Mouse (Mus musculus): ENCODE results near the gene Olfr1361. TPM values are rescaled to one million over a fixed set of nuclear protein-coding genes. Genes with fewer than 3 reads are reported as not detected.

Gene Olfr1361
- polyA plus RNA-seq (2016; fragmentation: Nextera tagmentation; extraction: Ambion mirVana) = not detected in 2 replicates

GRCm38 (mm10) chr13:21663286-21663685 lies at the start of gene Olfr1361:
Gene Olfr1361 (minus strand): TSS chr13:21663386.
- Histone ChIP-seq H3K4me1 (no peaks in the 10 kb centered on the region), H3K4me3 (no peak within 1 kb of the TSS), H3K27me3 (ENCODE audit: low read depth, poor library complexity, severe bottlenecking) (no peaks in the 10 kb centered on the region), H3K9me3 (replicated peaks) (no peaks in the 10 kb centered on the region), H3K36me3 (no peaks in the 10 kb centered on the region), H3K27ac (replicated peaks) (no peak within 1 kb of the TSS)
- DNase-seq (ENCODE audit: low spot score) = no peak
- 81% methylated on average over 2 of the region's 2 CpGs for WGBS

GRCm38 (mm10) chr13:21711698-21712097 lies 48.5 kb upstream of the Olfr1361 start:
- Histone ChIP-seq H3K27me3 (ENCODE audit: low read depth, poor library complexity, severe bottlenecking) (no peaks in the 10 kb centered on the region), H3K4me1 (peaks cover 12% of the 10 kb centered on the region), H3K36me3 (no peaks in the 10 kb centered on the region), H3K9me3 (replicated peaks) (no peaks in the 10 kb centered on the region), H3K4me3 (peak overlapping the region; percentile 68), H3K27ac (replicated peaks) (no peak overlapping the region)
- WGBS = 31% methylated on average over 4 of the region's 4 CpGs
- no peak for DNase-seq (ENCODE audit: low spot score)

GRCm38 (mm10) chr13:21710821-21711525 lies 47.8 kb upstream of the Olfr1361 start:
- WGBS = 2% methylated on average over 22 of the region's 22 CpGs
- H3K27ac ChIP-seq (replicated peaks) = peak overlapping the region; percentile 79

GRCm38 (mm10) chr13:21710031-21710711 lies 47.0 kb upstream of the Olfr1361 start:
- Histone ChIP-seq H3K4me3 (peak overlapping the region; percentile 68), H3K36me3 (no peaks in the 10 kb centered on the region), H3K4me1 (peaks cover 8% of the 10 kb centered on the region), H3K27me3 (ENCODE audit: low read depth, poor library complexity, severe bottlenecking) (no peaks in the 10 kb centered on the region), H3K27ac (replicated peaks) (peak overlapping the region; percentile 87), H3K9me3 (replicated peaks) (no peaks in the 10 kb centered on the region)
- peak; percentile 87 for DNase-seq (ENCODE audit: low spot score)
- WGBS = under 1% methylated on average over 32 of the region's 32 CpGs

More at GRCm38 (mm10) chr13:21710821-21711525, 47.8 kb upstream of the Olfr1361 start:
- Histone ChIP-seq H3K9me3 (replicated peaks) (no peaks in the 10 kb centered on the region), H3K27me3 (ENCODE audit: low read depth, poor library complexity, severe bottlenecking) (no peaks in the 10 kb centered on the region), H3K36me3 (no peaks in the 10 kb centered on the region), H3K4me1 (peaks cover 12% of the 10 kb centered on the region), H3K4me3 (peak overlapping the region; percentile 68)
- peak; percentile 71 for DNase-seq (ENCODE audit: low spot score)

- no peak overlapping the region for H3K27ac ChIP-seq (replicated peaks)
- no peaks in the 10 kb centered on the region for H3K9me3 ChIP-seq (replicated peaks)
- H3K4me1 ChIP-seq = 0 out of 2 replicates have a peak, but pooled peaks cover 2% of the 10 kb centered on the region
- H3K4me3 ChIP-seq = no peak overlapping the region
- H3K27me3 ChIP-seq (ENCODE audit: low read depth, poor library complexity, severe bottlenecking) = no peaks in the 10 kb centered on the region
- H3K36me3 ChIP-seq = no peaks in the 10 kb centered on the region
- WGBS = 76% methylated on average over 4 of the region's 4 CpGs
- no peak for DNase-seq (ENCODE audit: low spot score)
These were observed 43.5 kb upstream of the Olfr1361 start for GRCm38 (mm10) chr13:21706669-21707068.

GRCm38 (mm10) chr13:21697811-21698210 lies 34.6 kb upstream of the Olfr1361 start, which contains the start of gene Olfr1359:
Gene Olfr1359 (plus strand): TSS chr13:21698111.
- Histone ChIP-seq H3K4me3 (no peak within 1 kb of the TSS), H3K9me3 (replicated peaks) (no peaks in the 10 kb centered on the region), H3K27me3 (ENCODE audit: low read depth, poor library complexity, severe bottlenecking) (no peaks in the 10 kb centered on the region), H3K4me1 (no peaks in the 10 kb centered on the region), H3K36me3 (no peaks in the 10 kb centered on the region), H3K27ac (replicated peaks) (no peak within 1 kb of the TSS)
- no peak for DNase-seq (ENCODE audit: low spot score)

GRCm38 (mm10) chr13:21677305-21677704 lies 14.1 kb upstream of the Olfr1361 start, which contains the start of gene Olfr1360:
Gene Olfr1360 (minus strand): TSS chr13:21677405.
- H3K27me3 ChIP-seq (ENCODE audit: low read depth, poor library complexity, severe bottlenecking) = no peaks in the 10 kb centered on the region
- H3K9me3 ChIP-seq (replicated peaks) = no peaks in the 10 kb centered on the region
- no peak within 1 kb of the TSS for H3K27ac ChIP-seq (replicated peaks)
- no peak for DNase-seq (ENCODE audit: low spot score)
- no peaks in the 10 kb centered on the region for H3K4me1 ChIP-seq
- H3K36me3 ChIP-seq = no peaks in the 10 kb centered on the region
- H3K4me3 ChIP-seq = no peak within 1 kb of the TSS
- 87% methylated on average over 2 of the region's 2 CpGs for WGBS

- Histone ChIP-seq H3K36me3 (no peaks in the 10 kb centered on the region), H3K4me1 (no peaks in the 10 kb centered on the region), H3K27me3 (ENCODE audit: low read depth, poor library complexity, severe bottlenecking) (no peaks in the 10 kb centered on the region), H3K9me3 (replicated peaks) (no peaks in the 10 kb centered on the region), H3K4me3 (no peak within 1 kb of the TSS), H3K27ac (replicated peaks) (no peak within 1 kb of the TSS)
- WGBS = 81% methylated on average over 2 of the region's 2 CpGs
- DNase-seq (ENCODE audit: low spot score) = no peak
These were observed 20.8 kb downstream of the Olfr1361 start, which contains the start of gene Olfr11 for GRCm38 (mm10) chr13:21642418-21642817. Gene Olfr11 (minus strand): TSS chr13:21642518.

- H3K9me3 ChIP-seq (replicated peaks) = no peaks in the 10 kb centered on the region
These were observed 49.3 kb downstream of the Olfr1361 start, which contains the start of gene Olfr1362 for GRCm38 (mm10) chr13:21613922-21614321. Gene Olfr1362 (minus strand): TSS chr13:21614022.

More at GRCm38 (mm10) chr13:21613922-21614321, 49.3 kb downstream of the Olfr1361 start, which contains the start of gene Olfr1362:
- H3K27me3 ChIP-seq (ENCODE audit: low read depth, poor library complexity, severe bottlenecking) = no peaks in the 10 kb centered on the region
- no peak within 1 kb of the TSS for H3K4me3 ChIP-seq
- H3K4me1 ChIP-seq = no peaks in the 10 kb centered on the region
- no peak within 1 kb of the TSS for H3K27ac ChIP-seq (replicated peaks)
- DNase-seq (ENCODE audit: low spot score) = no peak
- no peaks in the 10 kb centered on the region for H3K36me3 ChIP-seq

Other genes starting within 250 kb of the Olfr1361 start
- 5.1 TPM in 2 replicates for gene Pgbd1, start 222.3 kb downstream of the Olfr1361 start, polyA plus RNA-seq (2016; fragmentation: Nextera tagmentation; extraction: Ambion mirVana)
- gene Zscan26, start 209.7 kb downstream of the Olfr1361 start, polyA plus RNA-seq (2016; fragmentation: Nextera tagmentation; extraction: Ambion mirVana) = 24.2 and 25.6 TPM in 2 replicates
- gene Nkapl, start 194.9 kb downstream of the Olfr1361 start, polyA plus RNA-seq (2016; fragmentation: Nextera tagmentation; extraction: Ambion mirVana) = 1.7 and 2.3 TPM in 2 replicates
- gene Zkscan4, start 184.5 kb downstream of the Olfr1361 start, polyA plus RNA-seq (2016; fragmentation: Nextera tagmentation; extraction: Ambion mirVana) = 5.0 and 5.3 TPM in 2 replicates
- gene Gm10065, start 183.9 kb downstream of the Olfr1361 start, polyA plus RNA-seq (2016; fragmentation: Nextera tagmentation; extraction: Ambion mirVana) = not detected in 2 replicates
- gene AK157302, start 168.2 kb downstream of the Olfr1361 start, polyA plus RNA-seq (2016; fragmentation: Nextera tagmentation; extraction: Ambion mirVana) = 0.42 and 0.56 TPM in 2 replicates
- 4.6 and 5.1 TPM in 2 replicates for gene Gm11273, start 162.0 kb downstream of the Olfr1361 start, polyA plus RNA-seq (2016; fragmentation: Nextera tagmentation; extraction: Ambion mirVana)
- 5.3 and 7.1 TPM in 2 replicates for gene Zkscan8, start 132.3 kb downstream of the Olfr1361 start, polyA plus RNA-seq (2016; fragmentation: Nextera tagmentation; extraction: Ambion mirVana)
- 0.11 and 0.15 TPM in 2 replicates for gene Olfr1366, start 120.6 kb downstream of the Olfr1361 start, polyA plus RNA-seq (2016; fragmentation: Nextera tagmentation; extraction: Ambion mirVana)
- gene Olfr1535, start 103.5 kb downstream of the Olfr1361 start, polyA plus RNA-seq (2016; fragmentation: Nextera tagmentation; extraction: Ambion mirVana) = not detected in 2 replicates
- not detected in 2 replicates for gene Olfr1364, start 81.6 kb downstream of the Olfr1361 start, polyA plus RNA-seq (2016; fragmentation: Nextera tagmentation; extraction: Ambion mirVana)
- not detected in 2 replicates for gene Olfr1362, start 49.4 kb downstream of the Olfr1361 start, polyA plus RNA-seq (2016; fragmentation: Nextera tagmentation; extraction: Ambion mirVana)
- not detected in 2 replicates for gene Olfr11, start 20.9 kb downstream of the Olfr1361 start, polyA plus RNA-seq (2016; fragmentation: Nextera tagmentation; extraction: Ambion mirVana)
- gene Olfr1360, start 14.0 kb upstream of the Olfr1361 start, polyA plus RNA-seq (2016; fragmentation: Nextera tagmentation; extraction: Ambion mirVana) = not detected in 2 replicates
- not detected in 2 replicates for gene Olfr1359, start 34.7 kb upstream of the Olfr1361 start, polyA plus RNA-seq (2016; fragmentation: Nextera tagmentation; extraction: Ambion mirVana)
- 1.4 and 3.4 TPM in 2 replicates for gene Hist1h2bl, start 52.8 kb upstream of the Olfr1361 start, polyA plus RNA-seq (2016; fragmentation: Nextera tagmentation; extraction: Ambion mirVana)
- gene Hist1h2ai, start 53.0 kb upstream of the Olfr1361 start, polyA plus RNA-seq (2016; fragmentation: Nextera tagmentation; extraction: Ambion mirVana) = 12.2 and 21.8 TPM in 2 replicates
- gene Hist1h3h, start 54.3 kb upstream of the Olfr1361 start, polyA plus RNA-seq (2016; fragmentation: Nextera tagmentation; extraction: Ambion mirVana) = 8.9 and 11.3 TPM in 2 replicates
- gene Hist1h2bm, start 58.7 kb upstream of the Olfr1361 start, polyA plus RNA-seq (2016; fragmentation: Nextera tagmentation; extraction: Ambion mirVana) = 5.2 and 7.5 TPM in 2 replicates
- 1.0 and 1.2 TPM in 2 replicates for gene Hist1h4j, start 71.7 kb upstream of the Olfr1361 start, polyA plus RNA-seq (2016; fragmentation: Nextera tagmentation; extraction: Ambion mirVana)
- gene Hist1h4k, start 87.1 kb upstream of the Olfr1361 start, polyA plus RNA-seq (2016; fragmentation: Nextera tagmentation; extraction: Ambion mirVana) = 1.7 and 6.4 TPM in 2 replicates
- gene Hist1h2ak, start 90.4 kb upstream of the Olfr1361 start, polyA plus RNA-seq (2016; fragmentation: Nextera tagmentation; extraction: Ambion mirVana) = 16.8 and 19.9 TPM in 2 replicates
- 0.55 and 2.6 TPM in 2 replicates for gene Hist1h2bn, start 90.7 kb upstream of the Olfr1361 start, polyA plus RNA-seq (2016; fragmentation: Nextera tagmentation; extraction: Ambion mirVana)
- gene Hist1h1b, start 117.2 kb upstream of the Olfr1361 start, polyA plus RNA-seq (2016; fragmentation: Nextera tagmentation; extraction: Ambion mirVana) = 31.5 and 37.7 TPM in 2 replicates
- 114 and 126 TPM in 2 replicates for gene Hist1h3i, start 120.0 kb upstream of the Olfr1361 start, polyA plus RNA-seq (2016; fragmentation: Nextera tagmentation; extraction: Ambion mirVana)
- gene Hist1h2an, start 123.8 kb upstream of the Olfr1361 start, polyA plus RNA-seq (2016; fragmentation: Nextera tagmentation; extraction: Ambion mirVana) = 11.7 and 15.4 TPM in 2 replicates
- gene Hist1h2bp, start 124.1 kb upstream of the Olfr1361 start, polyA plus RNA-seq (2016; fragmentation: Nextera tagmentation; extraction: Ambion mirVana) = 3.9 and 4.2 TPM in 2 replicates
- gene Hist1h2bq, start 146.8 kb upstream of the Olfr1361 start, polyA plus RNA-seq (2016; fragmentation: Nextera tagmentation; extraction: Ambion mirVana) = 15.4 and 17.4 TPM in 2 replicates
- 1.6 TPM in 1 of 2 replicates, not detected in the other for gene Hist1h2ao, start 147.1 kb upstream of the Olfr1361 start, polyA plus RNA-seq (2016; fragmentation: Nextera tagmentation; extraction: Ambion mirVana)
- gene Hist1h4m, start 148.4 kb upstream of the Olfr1361 start, polyA plus RNA-seq (2016; fragmentation: Nextera tagmentation; extraction: Ambion mirVana) = not detected in 2 replicates
- 7.7 and 10.8 TPM in 2 replicates for gene Hist1h4n, start 168.8 kb upstream of the Olfr1361 start, polyA plus RNA-seq (2016; fragmentation: Nextera tagmentation; extraction: Ambion mirVana)
- 5,863 and 6,710 TPM in 2 replicates for gene Hist1h2ap, start 170.1 kb upstream of the Olfr1361 start, polyA plus RNA-seq (2016; fragmentation: Nextera tagmentation; extraction: Ambion mirVana)
- 15.6 and 19.0 TPM in 2 replicates for gene Hist1h2br, start 170.4 kb upstream of the Olfr1361 start, polyA plus RNA-seq (2016; fragmentation: Nextera tagmentation; extraction: Ambion mirVana)

Measured in midbrain, embryonic 10.5 days (tissue).